Mouse (Mus musculus) cortical plate, adult 2 months (tissue): ENCODE results near the gene Eed.

Source experiments
- CTCF ChIP-seq: fragments of 200-500 bp; IDR thresholded peaks from 2 replicates; pipeline ENCODE4 v1.5.1; 2011; ENCODE audit warnings: mild to moderate bottlenecking, control low read depth, low read length; ENCODE audit not compliant: insufficient read depth; ENCODE audit errors: extremely low read depth
- POLR2A ChIP-seq: fragments of 200-500 bp; IDR thresholded peaks from 2 replicates; pipeline ENCODE4 v1.6.1; 2011; ENCODE audit warnings: mild to moderate bottlenecking, low read length, control low read depth; ENCODE audit not compliant: insufficient read depth; ENCODE audit errors: extremely low read depth

GRCm38 (mm10) chr7:89980485-89981422 is at the start of gene Eed:
- TF ChIP-seq POLR2A (peak; percentile 85), CTCF (no peak)
